Mouse (Mus musculus): ENCODE data around the gene Btg4.
A peak's percentile ranks its signal among the peaks of the same experiment; 100 is the strongest.

The Btg4 gene

DNA sequence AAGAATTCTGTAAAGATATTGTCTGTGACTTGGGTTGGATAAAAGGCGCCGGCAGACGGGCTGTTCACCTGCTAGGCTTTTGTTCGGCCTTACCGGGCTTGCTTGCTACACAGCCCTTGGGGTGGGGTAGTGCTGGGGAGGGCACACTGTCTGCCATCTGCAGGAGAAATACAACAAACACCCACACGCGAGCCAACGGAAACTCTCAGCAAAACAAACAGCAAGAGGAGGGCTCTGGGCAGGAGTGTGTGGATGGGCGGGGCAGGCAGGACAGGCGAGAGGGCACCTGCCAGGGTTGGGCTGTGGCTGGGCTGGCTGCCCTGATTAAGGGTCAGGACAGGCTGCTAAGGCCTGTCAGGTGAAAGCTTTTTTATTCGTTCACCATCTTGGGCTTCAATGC is 107.3 kb downstream of the Btg4 start:
- DNase-seq: peak; percentile 33 to 57

DNA sequence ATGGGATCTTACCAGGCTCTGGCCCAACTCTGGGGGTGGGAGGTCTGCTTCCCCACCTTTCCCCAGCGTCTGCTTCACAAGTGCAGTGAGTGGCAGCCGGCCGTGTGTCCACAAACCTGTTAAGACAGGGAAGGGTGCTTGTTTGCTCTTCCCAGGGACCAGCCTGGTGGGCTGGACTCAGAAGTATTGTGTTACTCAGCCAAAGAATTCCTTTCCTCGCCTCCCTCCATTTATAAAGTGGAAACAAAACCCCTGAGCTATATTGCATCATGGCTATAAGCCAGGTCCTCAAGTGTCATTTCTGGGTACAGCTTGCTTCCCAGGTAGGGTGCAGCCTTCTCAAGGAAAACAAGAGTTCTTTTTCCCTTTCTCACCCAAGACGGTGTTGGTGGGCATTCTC is 108.0 kb downstream of the Btg4 start:
- no peak for DNase-seq

- DNase-seq: no peak
These were observed 108.4 kb downstream of the Btg4 start for GRCm38 (mm10) chr9:51169133-51169532.

Data from cerebellum, postnatal 14 days (tissue).